Mouse (Mus musculus): ENCODE measurements around the gene Lpo.
A peak's percentile ranks its signal among the peaks of the same experiment; 100 is the strongest.

Gene Lpo

DNA sequence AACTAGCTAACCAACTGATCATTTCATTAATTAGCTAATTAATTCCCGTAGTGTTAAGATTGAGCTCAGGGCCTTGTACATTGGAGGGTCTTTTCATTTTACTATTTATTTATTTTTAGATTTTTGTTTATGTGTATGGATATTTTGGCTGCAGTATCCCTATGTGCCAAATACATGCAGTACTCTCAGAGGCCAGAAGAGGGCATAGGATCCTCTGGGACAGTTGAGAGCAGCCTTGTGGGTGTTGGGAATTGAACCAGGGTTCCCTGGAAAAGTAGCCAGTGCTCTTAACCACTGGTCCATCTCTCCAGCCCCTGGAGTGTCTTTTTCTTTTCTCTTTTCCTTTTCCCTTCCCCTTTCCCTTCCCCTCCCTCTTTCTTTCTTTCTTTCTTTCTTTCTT, 22.6 kb downstream of the Lpo start:
- DNase-seq (ENCODE audit: low spot score in 2 of 2): no peak

DNA sequence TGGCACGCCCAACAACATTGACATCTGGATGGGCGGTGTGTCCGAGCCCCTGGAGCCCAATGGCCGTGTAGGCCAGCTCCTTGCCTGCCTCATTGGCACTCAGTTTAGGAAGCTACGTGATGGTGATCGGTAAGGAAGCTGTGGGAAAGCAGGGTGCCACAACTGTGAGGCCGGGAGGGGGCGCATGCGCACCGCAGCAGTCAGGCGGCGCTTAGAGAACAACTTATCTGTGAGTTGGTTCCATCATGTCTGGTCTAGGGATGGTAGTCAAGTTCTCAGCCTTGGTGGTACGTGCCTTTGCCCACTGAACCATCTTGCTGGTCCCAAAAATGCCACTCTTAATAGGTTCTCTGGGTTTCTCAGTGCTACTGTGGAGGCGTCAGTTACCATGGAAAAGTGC, 25.5 kb downstream of the Lpo start:
- DNase-seq (ENCODE audit: low spot score in 2 of 2): no peak

DNA sequence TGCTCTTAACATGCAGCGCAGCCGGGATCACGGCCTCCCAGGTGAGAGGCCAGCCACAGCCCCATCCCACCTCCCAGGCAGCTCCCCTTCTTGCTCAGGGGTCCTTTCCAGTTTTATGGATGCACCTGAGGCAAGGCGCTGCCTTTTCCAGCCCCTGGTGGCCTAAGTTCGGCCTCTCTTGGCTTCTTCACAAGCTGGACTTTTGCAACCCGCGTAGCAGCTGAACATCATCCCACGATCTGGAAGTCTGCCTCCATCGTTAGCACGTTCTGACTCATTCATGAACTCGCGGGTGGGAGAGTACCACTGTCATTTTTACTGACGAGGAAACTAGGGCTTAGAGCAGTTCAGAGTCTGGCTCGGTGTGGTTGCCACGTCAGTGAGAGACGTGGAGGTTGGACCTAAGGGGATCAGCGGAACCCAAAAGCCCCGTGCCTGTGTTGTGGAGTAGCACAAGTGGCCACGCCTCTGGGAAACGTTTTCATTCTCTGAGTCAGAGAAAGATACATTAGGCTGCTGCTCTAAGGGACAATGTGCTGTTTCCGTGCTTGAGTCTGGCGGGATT, 26.3 kb downstream of the Lpo start:
- DNase-seq (ENCODE audit: low spot score in 2 of 2): no peak

DNA sequence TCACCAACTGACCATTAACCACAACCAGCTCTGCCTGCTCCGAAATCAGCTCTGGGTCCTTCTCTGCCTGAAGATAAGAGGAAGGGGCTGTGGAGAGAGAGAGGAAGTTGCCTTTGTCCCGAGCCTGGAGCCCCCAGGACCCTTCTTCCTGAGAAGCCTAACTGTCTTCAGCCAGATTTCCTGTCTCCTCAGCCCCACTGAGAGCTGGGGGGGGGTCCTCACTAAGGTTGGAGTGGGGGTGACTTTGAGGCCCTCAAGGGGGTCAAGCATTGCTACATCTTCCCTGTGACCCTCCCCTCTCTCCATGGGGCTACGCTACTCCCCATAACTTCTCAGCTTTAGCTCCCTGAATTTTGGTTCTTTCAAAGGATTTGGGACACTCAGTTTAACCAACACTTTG, 34.6 kb downstream of the Lpo start, which contains the start of gene Mpo:
Gene Mpo (plus strand): TSS at position 122 of the 400 bp plus-strand sequence.
- DNase-seq (ENCODE audit: low spot score in 2 of 2): no peak

DNA sequence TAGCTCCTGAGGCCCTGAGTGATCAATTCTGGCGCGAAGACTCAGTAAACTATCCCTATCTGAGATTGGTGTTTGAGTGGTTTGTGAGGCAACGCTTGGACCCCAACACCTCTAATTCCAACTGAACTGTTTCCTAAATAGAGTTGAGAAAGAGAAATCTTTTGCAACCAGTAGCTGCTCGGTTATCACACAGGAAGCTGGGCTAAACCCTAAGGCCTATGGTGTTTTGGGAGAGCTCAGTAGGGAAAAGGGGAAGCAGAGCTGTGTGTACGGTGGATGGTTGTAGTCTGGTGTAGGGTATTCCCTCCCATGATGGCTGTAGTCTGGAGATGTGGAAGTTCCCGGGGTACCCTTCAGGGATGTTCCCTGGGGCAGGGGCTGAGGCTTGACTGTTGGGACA, 38.0 kb downstream of the Lpo start:
- DNase-seq (ENCODE audit: low spot score in 2 of 2): no peak

DNA sequence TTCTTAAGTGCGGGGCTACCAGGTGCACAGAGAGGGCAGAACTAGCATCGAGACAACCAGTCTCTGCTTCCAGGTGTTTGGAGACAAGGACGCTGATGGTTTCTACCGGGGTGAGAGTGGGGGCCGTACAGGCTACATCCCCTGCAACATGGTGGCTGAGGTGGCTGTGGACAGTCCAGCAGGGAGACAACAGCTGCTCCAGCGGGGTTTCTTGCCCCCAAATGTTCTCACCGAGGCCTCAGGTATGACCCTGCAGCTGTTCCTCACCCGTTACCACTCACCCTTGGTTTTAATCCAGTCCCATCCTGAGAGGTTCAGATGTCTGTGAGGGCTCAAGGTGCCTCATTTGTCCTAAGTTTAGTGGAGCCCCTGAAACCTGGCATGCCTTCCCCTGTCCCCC, 48.0 kb downstream of the Lpo start:
- DNase-seq (ENCODE audit: low spot score in 2 of 2): no peak

DNA sequence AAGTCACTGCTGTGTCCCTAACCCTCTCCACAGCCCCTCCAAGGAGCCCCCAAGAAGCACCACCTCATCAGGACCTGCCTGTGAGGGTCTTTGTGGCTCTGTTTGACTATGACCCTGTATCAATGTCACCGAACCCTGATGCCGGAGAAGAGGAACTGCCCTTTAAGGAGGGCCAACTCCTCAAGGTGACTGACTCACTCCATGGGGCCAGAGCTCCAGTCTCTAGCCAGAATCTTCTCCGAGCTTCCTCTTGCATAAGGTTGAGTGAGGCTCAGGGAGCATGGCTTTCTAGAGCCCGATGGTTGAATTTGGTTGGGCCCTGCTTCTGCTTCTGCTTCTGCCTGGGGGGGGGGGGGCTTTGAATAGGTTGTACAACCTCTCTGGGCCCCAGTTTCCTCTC, 48.7 kb downstream of the Lpo start:
- DNase-seq (ENCODE audit: low spot score in 2 of 2): no peak

DNA sequence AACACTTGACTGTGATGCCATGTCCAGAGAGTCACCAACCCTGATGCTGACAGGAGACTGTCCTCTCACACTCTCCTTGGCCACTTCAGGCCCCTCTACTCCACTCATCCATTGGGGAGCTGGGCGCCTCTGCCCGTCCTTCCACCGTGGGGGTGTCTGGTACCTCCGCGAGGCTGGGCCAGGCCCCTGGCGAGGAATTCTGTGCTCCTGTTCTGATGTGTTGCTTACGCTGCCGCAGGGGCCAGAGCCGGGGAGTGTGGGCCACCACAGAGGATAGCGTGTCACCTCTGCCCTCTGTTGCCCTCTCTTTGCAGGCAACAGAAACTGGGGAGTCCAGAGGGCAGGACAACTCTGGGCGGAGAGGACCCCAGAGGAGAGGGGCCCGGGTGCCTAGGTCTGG, 49.2 kb downstream of the Lpo start:
- no peak for DNase-seq (ENCODE audit: low spot score in 2 of 2)

DNA sequence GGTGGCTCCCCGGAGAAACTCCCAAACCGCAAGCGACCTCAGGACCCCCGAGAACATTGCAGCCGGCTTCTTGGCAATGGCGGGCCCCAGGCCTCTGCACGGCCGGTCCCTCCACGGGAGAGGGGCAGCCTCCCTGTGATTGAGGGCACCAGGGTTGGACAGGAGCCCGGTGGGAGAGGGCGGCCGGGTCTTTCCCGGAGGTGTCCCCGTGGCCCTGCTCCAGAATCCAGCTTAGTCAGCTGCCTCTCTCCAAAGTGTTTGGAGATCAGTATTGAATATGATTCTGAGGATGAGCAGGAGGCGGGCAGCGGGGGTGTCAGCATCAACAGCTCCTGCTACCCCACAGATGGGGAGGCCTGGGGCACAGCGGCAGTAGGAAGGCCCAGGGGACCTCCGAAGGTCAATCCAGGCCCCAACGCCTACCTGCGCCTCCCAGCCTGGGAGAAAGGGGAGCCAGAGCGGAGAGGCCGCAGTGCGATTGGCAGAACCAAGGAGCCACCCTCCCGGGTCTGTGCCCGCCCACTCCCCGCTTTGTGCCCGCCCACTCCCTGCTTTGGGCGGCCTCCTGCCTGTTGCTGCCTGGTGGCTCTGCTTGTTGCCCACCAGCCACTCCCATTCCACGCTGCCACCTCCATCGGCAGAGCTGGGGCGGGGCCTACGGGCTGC, 49.9 kb downstream of the Lpo start:
- peak in 1 of 2 experiments; percentile 55 for DNase-seq (ENCODE audit: low spot score in 2 of 2)

DNA sequence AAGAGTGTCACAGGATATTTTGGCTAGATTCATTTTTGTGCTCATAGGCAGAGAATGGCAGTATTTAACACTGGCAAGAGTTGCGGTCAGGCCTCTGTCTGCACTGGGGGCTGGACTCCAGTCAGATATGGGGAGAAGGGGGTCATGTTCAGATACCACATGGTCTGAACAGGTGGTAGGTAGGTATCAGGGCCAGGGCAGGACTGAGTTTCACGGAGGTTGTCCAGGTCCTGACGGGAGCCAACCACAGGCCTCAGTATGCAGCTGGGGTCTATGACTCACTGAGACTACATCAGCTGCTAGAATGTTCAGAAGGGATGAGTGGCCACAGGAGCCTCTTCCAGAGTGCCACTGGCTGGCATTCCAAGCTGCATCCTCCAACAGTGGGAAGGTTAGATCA, 55.7 kb downstream of the Lpo start:
- no peak for DNase-seq (ENCODE audit: low spot score in 2 of 2)

DNA sequence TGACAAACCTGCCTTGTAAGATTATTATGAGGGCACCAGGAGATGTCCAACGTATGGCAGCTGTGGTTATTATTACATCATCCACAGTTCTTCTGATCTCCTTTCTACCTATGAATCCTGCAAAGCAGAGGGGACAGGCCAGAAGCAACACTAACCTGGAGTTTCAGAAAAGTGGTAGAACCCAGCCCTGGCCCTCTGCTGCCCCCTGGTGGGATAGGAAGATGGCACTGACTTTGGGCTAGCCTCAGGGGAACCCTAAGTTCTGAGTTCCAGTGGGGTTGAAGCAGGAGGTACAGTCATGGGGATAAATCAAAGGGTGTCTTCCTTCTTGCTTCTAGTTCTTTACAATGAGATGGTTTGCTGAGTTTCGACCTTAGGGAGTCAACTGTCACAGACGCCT, 57.1 kb downstream of the Lpo start:
- peak in 1 of 2 experiments; percentile 50 for DNase-seq (ENCODE audit: low spot score in 2 of 2)

DNA sequence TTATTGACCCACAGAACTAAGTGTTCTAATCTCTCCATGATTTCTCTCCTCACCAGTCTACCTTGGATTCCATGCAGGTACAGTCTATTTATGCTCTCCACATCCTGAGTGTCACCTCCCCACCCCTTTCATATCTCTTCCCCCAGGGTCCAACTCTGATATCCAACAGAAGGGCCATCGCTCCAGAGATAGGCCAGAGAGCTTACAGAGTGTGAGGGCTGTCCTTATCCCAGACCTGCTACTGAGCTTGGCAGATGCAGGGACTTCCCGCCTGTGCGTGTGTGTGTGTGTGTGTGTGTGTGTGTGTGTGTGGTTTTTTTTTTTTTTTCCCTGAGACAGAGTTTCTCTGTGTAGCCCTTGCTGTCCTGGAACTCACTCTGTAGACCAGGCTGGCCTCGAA, 59.3 kb downstream of the Lpo start:
- DNase-seq (ENCODE audit: low spot score in 2 of 2): no peak

DNA sequence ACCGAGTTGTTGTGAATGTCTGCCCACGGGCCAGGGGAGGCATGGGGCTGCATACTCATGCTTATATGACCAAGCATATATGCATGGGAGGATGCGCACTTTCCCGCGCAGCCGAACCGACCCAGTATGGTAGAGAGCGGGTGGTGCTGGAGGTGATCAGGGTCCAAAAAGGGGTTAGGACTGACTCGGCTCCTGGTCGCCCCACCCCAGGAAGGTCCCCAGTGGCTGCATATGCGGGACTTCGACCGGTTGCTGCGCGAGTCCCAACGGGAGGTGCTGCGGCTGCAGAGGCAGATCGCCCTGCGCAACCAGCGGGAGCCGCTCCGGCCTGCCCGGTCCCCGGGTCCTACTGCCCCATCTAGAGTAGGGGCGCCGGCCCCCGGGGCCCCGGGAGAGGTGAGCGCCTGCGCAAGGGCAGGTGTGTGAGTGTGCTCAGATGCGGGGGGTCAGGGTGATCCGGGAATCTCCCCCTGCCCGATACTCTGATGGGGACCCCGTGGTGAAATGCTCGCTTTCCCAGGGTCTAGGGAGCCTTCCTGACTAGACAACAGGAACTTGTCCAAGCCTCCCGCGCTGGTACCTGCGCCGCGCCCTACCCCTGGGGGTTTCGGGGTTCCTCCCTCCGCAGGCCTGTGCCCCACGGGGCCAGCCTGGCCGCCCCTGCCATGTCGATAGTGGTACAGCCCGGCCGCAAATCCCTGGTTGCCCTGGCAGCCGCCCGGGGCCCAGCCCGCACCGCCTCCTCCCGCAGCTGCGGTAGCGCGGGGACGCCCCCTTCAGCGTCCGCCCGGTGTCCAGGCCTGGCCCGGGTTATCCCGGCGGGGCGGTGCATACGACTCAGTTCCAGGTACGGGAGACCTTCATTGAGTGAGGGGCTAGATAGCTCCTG, 63.9 kb downstream of the Lpo start:
- DNase-seq (ENCODE audit: low spot score in 2 of 2): peak; percentile 50 to 63

DNA sequence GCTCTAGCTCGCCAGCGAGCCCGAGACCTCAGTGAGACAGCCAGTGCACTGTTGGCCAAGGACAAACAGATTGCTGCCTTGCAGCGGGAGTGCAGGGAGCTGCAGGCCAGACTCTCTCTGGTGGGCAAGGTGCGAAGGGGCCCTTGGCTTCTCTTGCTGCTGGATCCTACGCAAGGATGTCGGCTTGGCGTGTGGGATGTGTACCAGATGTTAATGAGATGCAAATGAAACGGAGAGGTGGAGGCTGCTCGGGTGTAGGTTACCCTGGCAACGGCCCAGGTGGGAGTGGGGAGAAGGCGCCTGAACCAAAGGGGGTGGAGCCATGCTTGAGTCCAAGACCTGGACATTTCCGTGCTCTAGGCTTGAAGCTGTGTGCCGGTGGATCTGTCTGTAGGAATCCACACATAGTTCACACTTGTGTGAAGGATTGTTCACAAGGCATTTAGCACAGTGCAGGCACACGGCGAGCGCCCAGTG, 64.5 kb downstream of the Lpo start:
- DNase-seq (ENCODE audit: low spot score in 2 of 2): peak; percentile 71 to 82

DNA sequence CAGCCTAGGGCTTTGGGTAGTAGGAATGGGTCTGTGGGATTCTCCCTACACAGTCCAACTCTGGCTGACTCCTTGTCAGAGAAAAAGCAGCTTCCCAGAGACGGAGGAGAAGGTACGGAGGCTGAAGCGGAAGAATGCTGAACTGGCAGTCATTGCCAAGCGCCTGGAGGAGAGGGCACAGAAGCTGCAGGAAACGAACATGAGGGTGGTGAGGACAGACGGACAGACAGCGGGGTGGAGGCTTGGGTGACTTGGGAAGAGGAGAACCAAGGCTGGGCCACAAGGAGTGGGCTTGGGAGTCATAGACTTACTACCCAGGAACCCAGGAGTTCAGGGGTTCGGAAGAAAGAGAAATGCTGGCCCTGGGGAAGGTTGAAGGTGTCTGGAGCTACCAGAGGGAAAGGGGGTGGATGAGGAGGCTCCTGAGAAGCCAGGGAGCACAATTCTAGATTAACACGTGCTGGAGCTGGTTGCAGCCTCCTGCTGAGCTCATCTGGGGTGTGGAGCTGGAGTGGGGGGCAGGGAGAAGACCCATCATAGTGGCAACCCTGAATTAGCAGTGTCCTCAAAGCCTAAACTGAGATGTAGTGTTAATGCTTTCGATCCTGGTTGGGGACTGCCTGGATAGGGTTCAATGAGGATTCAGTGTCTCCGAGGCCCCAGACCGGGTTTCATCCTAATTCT, 65.2 kb downstream of the Lpo start:
- DNase-seq (ENCODE audit: low spot score in 2 of 2): peak; percentile 41 to 59

DNA sequence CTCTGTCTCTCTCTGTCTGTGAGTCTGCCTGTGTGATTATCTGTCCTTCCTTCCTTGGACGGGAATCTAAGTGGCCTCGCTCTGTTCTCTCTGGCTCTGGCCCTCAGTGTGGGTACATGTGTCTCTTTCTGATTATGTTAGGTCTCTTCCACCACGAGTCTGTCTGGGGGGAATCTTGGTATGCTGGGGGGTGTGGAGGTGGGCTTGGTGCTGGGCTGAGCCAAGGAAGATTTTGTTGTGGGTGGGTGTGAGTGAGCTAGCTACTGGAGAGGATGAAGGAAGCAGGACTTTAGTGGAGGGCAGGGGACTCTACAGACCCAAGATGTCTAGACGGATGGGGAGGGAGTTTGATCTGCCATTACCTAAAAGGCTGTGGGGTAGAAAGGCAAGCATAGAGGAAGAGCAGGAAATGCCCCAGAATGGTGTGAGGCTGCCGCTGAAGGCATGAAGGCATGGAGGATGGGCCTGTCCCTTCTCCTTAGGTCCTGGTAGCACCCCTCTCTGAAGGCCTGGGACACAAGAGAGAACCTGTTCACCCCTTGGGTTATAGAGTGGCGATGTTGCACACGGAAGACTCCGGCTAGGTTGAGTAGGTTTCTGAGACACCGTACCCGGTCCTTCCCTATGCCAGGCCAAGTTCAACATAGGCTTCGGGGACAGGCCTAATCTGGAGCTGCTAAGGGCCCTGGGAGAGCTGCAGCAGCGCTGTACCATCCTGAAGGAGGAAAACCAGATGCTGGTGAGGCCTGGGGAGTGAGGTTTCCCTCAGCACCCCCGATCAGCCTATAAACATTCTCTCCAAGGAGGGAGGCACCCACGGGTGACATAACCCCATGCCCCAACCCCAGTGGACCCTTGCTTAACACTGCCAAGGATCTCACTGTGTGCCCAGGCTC, 66.0 kb downstream of the Lpo start:
- DNase-seq (ENCODE audit: low spot score in 2 of 2): no peak

DNA sequence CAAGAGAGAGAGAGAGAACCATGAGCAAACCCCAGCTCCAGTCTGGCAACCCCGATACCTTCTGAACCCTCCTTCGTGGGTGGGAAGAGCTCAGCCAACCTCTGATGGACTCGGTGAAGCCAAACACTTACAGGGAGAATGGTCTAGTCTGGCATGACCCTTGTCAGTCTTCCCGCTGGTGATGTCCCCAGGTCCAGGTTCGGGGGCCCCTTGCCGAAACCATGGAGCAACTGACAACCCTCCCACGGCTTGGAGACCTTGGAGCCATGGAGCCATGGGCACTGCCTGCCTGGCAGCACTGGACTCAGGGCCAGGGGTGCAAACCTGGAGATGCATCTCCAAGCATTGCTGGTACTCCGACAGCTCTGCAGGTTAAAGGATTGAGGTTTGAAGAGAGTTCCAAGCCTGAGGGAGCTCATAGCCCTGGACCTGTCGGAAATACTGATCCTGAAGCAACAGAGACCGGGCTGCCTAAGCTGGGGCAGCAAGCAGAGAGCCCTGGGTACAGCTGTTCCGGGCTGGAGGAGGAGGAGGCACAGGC, 66.8 kb downstream of the Lpo start:
- peak in 1 of 2 experiments; percentile 20 for DNase-seq (ENCODE audit: low spot score in 2 of 2)

DNA sequence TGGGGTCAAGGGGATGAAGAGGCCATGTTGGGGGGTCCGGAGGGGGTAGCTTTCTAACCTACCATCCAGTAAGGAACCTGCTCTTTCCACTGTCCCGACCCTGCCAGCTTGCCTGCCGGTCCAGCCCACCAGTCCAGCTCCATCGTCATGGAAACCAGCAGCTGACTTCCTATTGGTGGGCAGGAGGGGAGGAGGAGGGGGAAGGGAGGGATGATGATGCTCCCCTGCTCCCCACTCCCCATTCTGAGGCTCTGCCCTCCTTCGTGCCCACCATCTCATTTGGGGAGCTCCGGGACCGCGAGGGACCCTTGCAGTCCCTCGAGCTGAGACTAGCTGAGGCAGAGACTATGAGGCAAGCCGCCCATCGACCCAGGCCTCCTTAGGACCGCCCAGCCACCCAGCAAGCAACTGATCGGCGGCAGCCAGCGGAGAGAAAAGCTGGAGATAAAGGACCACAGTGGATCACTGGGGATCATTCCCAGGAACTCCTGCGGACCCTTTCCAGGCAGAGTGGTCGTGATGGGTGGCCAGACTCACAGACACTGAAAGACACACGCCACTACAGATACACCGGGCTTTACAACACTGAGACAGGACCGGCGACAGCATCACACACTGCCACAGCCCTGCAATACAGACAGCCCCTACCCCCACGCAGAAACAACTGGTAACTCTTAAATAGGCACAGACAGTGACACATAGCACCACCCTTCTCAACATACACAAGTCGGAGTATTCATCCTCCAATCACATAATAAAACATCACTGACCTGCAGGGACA, 67.6 kb downstream of the Lpo start, which contains the start of gene Tspoap1:
Gene Tspoap1 (plus strand): TSS at position 241 of the 781 bp plus-strand sequence.
- peak; percentile 74 to 77 for DNase-seq (ENCODE audit: low spot score in 2 of 2)

DNA sequence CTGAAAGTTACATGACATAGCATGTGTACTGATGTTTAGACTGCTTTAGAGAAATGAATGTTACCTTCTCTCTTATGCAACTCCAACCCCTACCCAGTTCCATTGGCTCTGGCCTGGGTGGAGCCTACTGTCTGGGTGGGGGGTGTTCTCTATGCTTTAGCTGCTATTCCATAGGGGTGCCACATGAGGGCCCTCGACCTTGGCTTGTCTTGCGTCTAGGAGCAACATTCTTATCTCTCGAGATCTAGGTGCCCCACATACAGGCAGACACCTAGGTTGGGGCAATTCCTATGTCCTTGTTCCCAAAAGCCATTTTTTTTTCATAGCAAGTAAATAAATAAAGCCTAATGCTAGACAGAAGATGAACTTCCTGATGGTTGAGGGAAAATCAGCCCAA, 68.5 kb downstream of the Lpo start:
- DNase-seq (ENCODE audit: low spot score in 2 of 2): peak in 1 of 2 experiments; percentile 56
